Mouse (Mus musculus) forebrain, embryonic 15.5 days (tissue): ENCODE results near the gene Gm49361. TPM values are rescaled to one million over a fixed set of nuclear protein-coding genes. Genes with fewer than 3 reads are reported as not detected.

Experiments used
- ATAC-seq: fragments of 200-750 bp; cut with Nextera tagmentation; replicated peaks from 2 replicates; pipeline ENCODE4 v1.8.0; 2017; ENCODE audit warnings: mild to moderate bottlenecking, moderate TSS enrichment, moderate library complexity
- H3K27ac ChIP-seq: fragments of 300-500 bp; sonication (generic); replicated peaks from 2 replicates; pipeline ENCODE4 v1.5.1; 2015; ENCODE audit warnings: mild to moderate bottlenecking, inconsistent platforms
- H3K27me3 ChIP-seq: fragments of 300-500 bp; sonication (generic); 2 replicates; pipeline ENCODE4 v1.6.1; 2015; ENCODE audit warnings: inconsistent platforms
- H3K36me3 ChIP-seq: fragments of 300-500 bp; sonication (generic); 2 replicates; pipeline ENCODE4 v1.6.1; 2015; ENCODE audit warnings: mild to moderate bottlenecking, inconsistent platforms
- H3K4me1 ChIP-seq: fragments of 300-500 bp; sonication (generic); 2 replicates; pipeline ENCODE4 v1.6.1; 2015; ENCODE audit warnings: inconsistent platforms
- H3K4me2 ChIP-seq: fragments of 300-500 bp; sonication (generic); replicated peaks from 2 replicates; pipeline ENCODE4 v1.6.1; 2015; ENCODE audit warnings: mild to moderate bottlenecking, inconsistent platforms
- H3K4me3 ChIP-seq: fragments of 300-500 bp; sonication (generic); 2 replicates; pipeline ENCODE4 v1.5.1; 2015; ENCODE audit warnings: mild to moderate bottlenecking, inconsistent platforms
- H3K9ac ChIP-seq: fragments of 300-500 bp; sonication (generic); replicated peaks from 2 replicates; pipeline ENCODE4 v1.6.1; 2015; ENCODE audit warnings: mild to moderate bottlenecking, inconsistent platforms
- H3K9me3 ChIP-seq: fragments of 300-500 bp; sonication (generic); 2 replicates; pipeline ENCODE4 v1.6.1; 2016; ENCODE audit warnings: inconsistent platforms
- whole genome bisulfite sequencing: fragments of 180-500 bp; shearing (Covaris S2); methylation state at CpG from one replicate; pipeline ENCODE4 v1.1.7; 2015; ENCODE audit warnings: mixed read lengths; 5-methylcytosine and 5-hydroxymethylcytosine counted together
- polyA plus RNA-seq: library from polyadenylated mRNA; unstranded; fragments of >200 nt; fragmentation: Nextera tagmentation; extraction: Ambion mirVana; gene quantifications from 2 replicates; pipeline ENCODE4 v1.2.1, GENCODE M21; 2015

Gm49361 gene
- polyA plus RNA-seq, 1 experiment from 2014 or later = not detected

DNA sequence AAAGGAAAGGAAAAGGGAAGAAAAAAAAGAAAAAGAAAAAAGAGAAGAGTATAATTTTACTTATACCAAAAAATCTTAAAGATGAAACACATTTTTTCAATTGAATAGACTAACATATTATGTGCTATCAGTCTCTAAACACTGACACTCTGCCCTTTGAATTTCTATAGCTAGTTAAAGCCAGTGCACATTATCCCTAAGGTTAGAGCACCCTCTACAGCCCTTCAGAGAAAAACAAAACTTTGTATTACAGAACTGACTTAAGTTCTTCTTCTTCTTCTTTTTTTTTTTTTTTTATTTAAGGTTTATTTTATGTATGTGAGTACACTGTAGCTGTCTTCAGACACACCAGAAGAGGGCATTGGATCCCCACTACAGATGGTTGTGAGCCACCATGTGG is 96.4 kb downstream of the Gm49361 start:
- H3K4me1 ChIP-seq = no peaks in the 10 kb centered on the region
- H3K27ac ChIP-seq = no peak overlapping the region
- no peak overlapping the region for H3K4me2 ChIP-seq
- H3K36me3 ChIP-seq = no peaks in the 10 kb centered on the region
- no peak for ATAC-seq
- no peaks in the 10 kb centered on the region for H3K9me3 ChIP-seq
- H3K4me3 ChIP-seq = no peak overlapping the region
- H3K9ac ChIP-seq = no peak overlapping the region
- H3K27me3 ChIP-seq = no peaks in the 10 kb centered on the region

DNA sequence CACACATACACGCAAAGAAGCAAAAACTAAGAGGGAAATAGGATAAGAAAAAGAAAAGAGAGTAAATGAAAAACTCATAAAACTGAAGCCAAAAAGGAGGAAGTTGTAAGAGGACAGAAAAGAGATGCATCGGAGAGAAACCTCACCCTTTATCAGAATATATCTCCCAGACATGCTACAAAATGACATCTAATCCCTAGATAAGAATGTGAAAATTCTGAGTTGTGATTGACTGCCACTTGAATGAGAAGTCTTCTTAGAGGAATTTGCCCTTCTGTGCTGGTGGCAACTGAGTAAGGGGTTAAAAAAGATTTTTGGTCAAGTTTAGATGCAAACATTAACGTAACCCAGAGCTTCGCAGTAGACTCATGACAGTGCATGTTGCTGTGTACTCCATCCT is 99.7 kb downstream of the Gm49361 start:
- Histone ChIP-seq H3K4me1 (no peaks in the 10 kb centered on the region), H3K36me3 (peaks cover 7% of the 10 kb centered on the region), H3K9ac (no peak overlapping the region), H3K27ac (no peak overlapping the region), H3K4me3 (no peak overlapping the region), H3K9me3 (no peaks in the 10 kb centered on the region), H3K27me3 (no peaks in the 10 kb centered on the region), H3K4me2 (no peak overlapping the region)
- WGBS = 94% methylated on average over 4 of the region's 4 CpGs
- ATAC-seq = no peak

- Histone ChIP-seq H3K27me3 (no peaks in the 10 kb centered on the region), H3K36me3 (peaks cover 7% of the 10 kb centered on the region), H3K9ac (no peak overlapping the region), H3K4me1 (no peaks in the 10 kb centered on the region), H3K4me3 (no peak overlapping the region), H3K4me2 (no peak overlapping the region), H3K9me3 (no peaks in the 10 kb centered on the region), H3K27ac (no peak overlapping the region)
- no peak for ATAC-seq
- WGBS = 97% methylated on average over 3 of the region's 3 CpGs
These were observed 106.8 kb downstream of the Gm49361 start for GRCm38 (mm10) chr14:57639153-57639552.

GRCm38 (mm10) chr14:57634141-57634540 is 111.8 kb downstream of the Gm49361 start:
- H3K27ac ChIP-seq = no peak overlapping the region
- H3K9me3 ChIP-seq = no peaks in the 10 kb centered on the region
- no peak overlapping the region for H3K4me3 ChIP-seq
- no peak for ATAC-seq
- no peaks in the 10 kb centered on the region for H3K4me1 ChIP-seq
- no peaks in the 10 kb centered on the region for H3K27me3 ChIP-seq
- no peaks in the 10 kb centered on the region for H3K36me3 ChIP-seq
- H3K4me2 ChIP-seq = no peak overlapping the region
- no peak overlapping the region for H3K9ac ChIP-seq
- 41% methylated on average over 5 of the region's 5 CpGs for WGBS

- no peaks in the 10 kb centered on the region for H3K4me1 ChIP-seq
- WGBS = 75% methylated on average over 4 of the region's 4 CpGs
These were observed 116.3 kb downstream of the Gm49361 start for GRCm38 (mm10) chr14:57629595-57629994.

GRCm38 (mm10) chr14:57622934-57623333 is 123.0 kb downstream of the Gm49361 start:
- WGBS = 81% methylated on average over 3 of the region's 3 CpGs
- ATAC-seq = no peak
- no peak overlapping the region for H3K27ac ChIP-seq

More at GRCm38 (mm10) chr14:57629595-57629994, 116.3 kb downstream of the Gm49361 start:
- H3K9me3 ChIP-seq = no peaks in the 10 kb centered on the region
- no peak overlapping the region for H3K4me2 ChIP-seq
- H3K27ac ChIP-seq = no peak overlapping the region
- H3K27me3 ChIP-seq = no peaks in the 10 kb centered on the region
- H3K36me3 ChIP-seq = peaks cover 23% of the 10 kb centered on the region; the same call in 1 of the 2 replicates
- no peak for ATAC-seq
- H3K9ac ChIP-seq = no peak overlapping the region
- no peak overlapping the region for H3K4me3 ChIP-seq

GRCm38 (mm10) chr14:57621699-57622098 is 124.2 kb downstream of the Gm49361 start:
- Histone ChIP-seq H3K9me3 (no peaks in the 10 kb centered on the region), H3K27ac (no peak overlapping the region), H3K27me3 (no peaks in the 10 kb centered on the region), H3K4me1 (peaks cover 13% of the 10 kb centered on the region), H3K4me2 (no peak overlapping the region), H3K36me3 (peaks cover 14% of the 10 kb centered on the region; the same call in 1 of the 2 replicates), H3K9ac (no peak overlapping the region), H3K4me3 (no peak overlapping the region)
- ATAC-seq = no peak
- 53% methylated on average over 4 of the region's 4 CpGs for WGBS

More at GRCm38 (mm10) chr14:57622934-57623333, 123.0 kb downstream of the Gm49361 start:
- Histone ChIP-seq H3K36me3 (peaks cover 20% of the 10 kb centered on the region; the same call in 1 of the 2 replicates), H3K9me3 (no peaks in the 10 kb centered on the region), H3K4me1 (peaks cover 13% of the 10 kb centered on the region; the same call in 1 of the 2 replicates), H3K9ac (no peak overlapping the region), H3K4me3 (no peak overlapping the region), H3K27me3 (no peaks in the 10 kb centered on the region), H3K4me2 (no peak overlapping the region)

- H3K4me1 ChIP-seq = peaks cover 20% of the 10 kb centered on the region
- WGBS = 36% methylated on average over 4 of the region's 4 CpGs
- H3K9me3 ChIP-seq = no peaks in the 10 kb centered on the region
- H3K4me2 ChIP-seq = no peak overlapping the region
- ATAC-seq = no peak
- no peak overlapping the region for H3K27ac ChIP-seq
- H3K27me3 ChIP-seq = no peaks in the 10 kb centered on the region
- H3K4me3 ChIP-seq = no peak overlapping the region
- H3K9ac ChIP-seq = no peak overlapping the region
- H3K36me3 ChIP-seq = peaks cover 6% of the 10 kb centered on the region; the same call in 1 of the 2 replicates
These were observed 125.2 kb downstream of the Gm49361 start for GRCm38 (mm10) chr14:57620598-57621236.

- Histone ChIP-seq H3K9me3 (no peaks in the 10 kb centered on the region), H3K4me1 (peaks cover 21% of the 10 kb centered on the region), H3K4me3 (no peak overlapping the region), H3K9ac (no peak overlapping the region), H3K27ac (no peak overlapping the region), H3K36me3 (0 out of 2 replicates have a peak, but pooled peaks cover 6% of the 10 kb centered on the region), H3K4me2 (no peak overlapping the region), H3K27me3 (no peaks in the 10 kb centered on the region)
- WGBS = 44% methylated on average over 2 of the region's 2 CpGs
- no peak for ATAC-seq
These were observed 126.4 kb downstream of the Gm49361 start for GRCm38 (mm10) chr14:57619487-57619886.

- H3K9me3 ChIP-seq = no peaks in the 10 kb centered on the region
- ATAC-seq = no peak
- peaks cover 21% of the 10 kb centered on the region for H3K4me1 ChIP-seq
- no peak overlapping the region for H3K27ac ChIP-seq
- 0 out of 2 replicates have a peak, but pooled peaks cover 2% of the 10 kb centered on the region for H3K36me3 ChIP-seq
- no peak overlapping the region for H3K4me2 ChIP-seq
- no peaks in the 10 kb centered on the region for H3K27me3 ChIP-seq
- H3K9ac ChIP-seq = no peak overlapping the region
- WGBS = 95% methylated on average over 1 of the region's 1 CpGs
- no peak overlapping the region for H3K4me3 ChIP-seq
These were observed 128.2 kb downstream of the Gm49361 start for GRCm38 (mm10) chr14:57617675-57618074.

GRCm38 (mm10) chr14:57616339-57616965 is 129.5 kb downstream of the Gm49361 start:
- H3K4me2 ChIP-seq = no peak overlapping the region
- H3K4me3 ChIP-seq = no peak overlapping the region
- peaks cover 12% of the 10 kb centered on the region for H3K4me1 ChIP-seq
- H3K36me3 ChIP-seq = 0 out of 2 replicates have a peak, but pooled peaks cover 2% of the 10 kb centered on the region
- no peaks in the 10 kb centered on the region for H3K27me3 ChIP-seq
- no peaks in the 10 kb centered on the region for H3K9me3 ChIP-seq
- H3K27ac ChIP-seq = no peak overlapping the region
- H3K9ac ChIP-seq = no peak overlapping the region
- ATAC-seq = no peak
- WGBS = 64% methylated on average over 6 of the region's 6 CpGs

- Histone ChIP-seq H3K4me3 (no peak overlapping the region), H3K36me3 (0 out of 2 replicates have a peak, but pooled peaks cover 2% of the 10 kb centered on the region), H3K9ac (no peak overlapping the region), H3K4me1 (peaks cover 18% of the 10 kb centered on the region), H3K4me2 (no peak overlapping the region), H3K9me3 (no peaks in the 10 kb centered on the region), H3K27ac (no peak overlapping the region), H3K27me3 (no peaks in the 10 kb centered on the region)
- no peak for ATAC-seq
- 50% methylated on average over 6 of the region's 6 CpGs for WGBS
These were observed 130.1 kb downstream of the Gm49361 start for GRCm38 (mm10) chr14:57615828-57616227.
